Mouse (Mus musculus): ENCODE data around the gene Zbtb40.

Zbtb40 gene

GRCm38 (mm10) chr4:136969503-136970276 is 78.9 kb downstream of the Zbtb40 start:
- peak in 1 of 2 experiments; percentile 39 for DNase-seq

- no peak for DNase-seq
These were observed 79.5 kb downstream of the Zbtb40 start for GRCm38 (mm10) chr4:136969096-136969495.

GRCm38 (mm10) chr4:136967511-136967910 is 81.1 kb downstream of the Zbtb40 start:
- DNase-seq, result no peak

- DNase-seq, result no peak
These were observed 81.9 kb downstream of the Zbtb40 start for GRCm38 (mm10) chr4:136966493-136967390.

GRCm38 (mm10) chr4:136964990-136965421 is 83.6 kb downstream of the Zbtb40 start:
- DNase-seq, result peak; percentile 20 to 49

- DNase-seq, result peak; percentile 24 to 68
These were observed 86.2 kb downstream of the Zbtb40 start for GRCm38 (mm10) chr4:136962447-136962846.

- peak; percentile 17 to 66 for DNase-seq
These were observed 86.8 kb downstream of the Zbtb40 start for GRCm38 (mm10) chr4:136961642-136962285.

GRCm38 (mm10) chr4:136960581-136960980 is 88.0 kb downstream of the Zbtb40 start:
- DNase-seq, result peak; percentile 18 to 70

GRCm38 (mm10) chr4:136960068-136960467 is 88.5 kb downstream of the Zbtb40 start:
- no peak for DNase-seq

- no peak for DNase-seq
These were observed 91.7 kb downstream of the Zbtb40 start, which contains the start of gene Epha8 for GRCm38 (mm10) chr4:136956751-136957446. Gene Epha8 (minus strand): TSS chr4:136956816.

- DNase-seq, result no peak
These were observed 94.0 kb downstream of the Zbtb40 start for GRCm38 (mm10) chr4:136954562-136954961.

GRCm38 (mm10) chr4:136949266-136949989 is 99.2 kb downstream of the Zbtb40 start:
- peak; percentile 23 to 81 for DNase-seq

GRCm38 (mm10) chr4:136945397-136945796 is 103.2 kb downstream of the Zbtb40 start:
- DNase-seq, result no peak

GRCm38 (mm10) chr4:136944558-136945350 is 103.8 kb downstream of the Zbtb40 start:
- DNase-seq, result no peak

GRCm38 (mm10) chr4:136943175-136943574 is 105.4 kb downstream of the Zbtb40 start:
- no peak for DNase-seq

- peak; percentile 41 to 87 for DNase-seq
These were observed 105.8 kb downstream of the Zbtb40 start for GRCm38 (mm10) chr4:136942761-136943160.

- no peak for DNase-seq
These were observed 110.7 kb downstream of the Zbtb40 start for GRCm38 (mm10) chr4:136937935-136938334.

GRCm38 (mm10) chr4:136937344-136937743 is 111.3 kb downstream of the Zbtb40 start:
- no peak for DNase-seq

- DNase-seq, result peak; percentile 33 to 80
These were observed 113.6 kb downstream of the Zbtb40 start for GRCm38 (mm10) chr4:136934746-136935613.

GRCm38 (mm10) chr4:136930474-136930873 is 118.1 kb downstream of the Zbtb40 start:
- DNase-seq, result no peak
